Mouse (Mus musculus): ENCODE data around the gene Cmtm8.

DNA sequence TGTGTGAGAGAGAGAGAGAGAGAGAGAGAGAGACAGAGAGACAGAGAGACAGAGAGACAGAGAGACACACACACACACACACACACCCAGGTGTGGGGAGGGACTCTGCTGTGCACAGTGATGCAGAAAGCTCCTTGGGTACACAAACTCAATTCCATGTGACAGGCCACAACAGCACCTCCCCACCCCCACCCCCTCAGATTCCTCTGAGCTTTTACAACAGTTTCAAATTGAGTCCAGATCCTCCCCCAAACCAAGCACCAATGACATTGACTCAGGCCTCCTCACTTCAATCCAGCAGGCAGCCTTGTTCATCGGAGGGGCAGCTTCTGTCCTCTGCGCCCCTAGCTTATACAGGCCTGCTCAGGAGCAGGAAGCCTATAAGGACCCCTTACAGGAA is 76.4 kb downstream of the Cmtm8 start:
- TF ChIP-seq CTCF (IDR thresholded peaks at IDR 0.05; ENCODE audit: low read depth) = no peak
- no peak for TF ChIP-seq EP300 (optimal IDR thresholded peaks at IDR 0.05)
